Mouse (Mus musculus) hindbrain, embryonic 11.5 days (tissue): ENCODE data around the gene Shpk. TPM values are rescaled to one million over a fixed set of nuclear protein-coding genes. Genes with fewer than 3 reads are reported as not detected.

Experiments
- ATAC-seq: fragments of 200-750 bp; cut with Nextera tagmentation; 2 replicates; pipeline ENCODE4 v1.8.0; 2017; ENCODE audit warnings: mild to moderate bottlenecking, moderate TSS enrichment, moderate library complexity; ENCODE audit not compliant: low FRiP score
- DNase-seq: peaks from one replicate; pipeline ENCODE4 v3.0.0-alpha.2; 2015; ENCODE audit warnings: low spot score
- H3K27ac ChIP-seq: fragments of 300-500 bp; sonication (generic); 2 replicates; pipeline ENCODE4 v1.5.1; 2014; ENCODE audit warnings: mild to moderate bottlenecking, low read depth, low read length
- H3K27me3 ChIP-seq: fragments of 300-500 bp; sonication (generic); 2 replicates; pipeline ENCODE4 v1.6.1; 2014; ENCODE audit warnings: mild to moderate bottlenecking, low read length, moderate library complexity, mixed read lengths; ENCODE audit not compliant: control insufficient read depth, insufficient read depth
- H3K36me3 ChIP-seq: fragments of 300-500 bp; sonication (generic); 2 replicates; pipeline ENCODE4 v1.6.1; 2014; ENCODE audit warnings: mild to moderate bottlenecking, low read length, moderate library complexity, mixed read lengths; ENCODE audit not compliant: control insufficient read depth, insufficient read depth
- H3K4me1 ChIP-seq: fragments of 300-500 bp; sonication (generic); replicated peaks from 2 replicates; pipeline ENCODE4 v1.6.1; 2014; ENCODE audit warnings: low read length, mixed read lengths; ENCODE audit not compliant: control insufficient read depth, insufficient read depth
- H3K4me2 ChIP-seq: fragments of 300-500 bp; sonication (generic); replicated peaks from 2 replicates; pipeline ENCODE4 v1.6.1; 2014; ENCODE audit warnings: mild to moderate bottlenecking, low read depth, low read length
- H3K4me3 ChIP-seq: fragments of 300-500 bp; sonication (generic); 2 replicates; pipeline ENCODE4 v1.5.1; 2014; ENCODE audit warnings: low read depth, low read length
- H3K9ac ChIP-seq: fragments of 300-500 bp; sonication (generic); 2 replicates; pipeline ENCODE4 v1.6.1; 2014; ENCODE audit warnings: low read depth, low read length
- H3K9me3 ChIP-seq: fragments of 300-500 bp; sonication (generic); 2 replicates; pipeline ENCODE4 v1.6.1; 2016; ENCODE audit warnings: low read length; ENCODE audit not compliant: control insufficient read depth
- WGBS: fragments of 180-500 bp; shearing (Covaris S2); extraction: QIAGEN DNeasy Blood & Tissue Kit; methylation state at CpG from one replicate; pipeline ENCODE4 v1.1.7; 2014; 5-methylcytosine and 5-hydroxymethylcytosine counted together
- polyA plus RNA-seq: library from polyadenylated mRNA; unstranded; fragments of >200 nt; fragmentation: Nextera tagmentation; extraction: Ambion mirVana; gene quantifications from 2 replicates; pipeline ENCODE4 v1.2.1, GENCODE M21; 2014

Shpk gene
- polyA plus RNA-seq, 1 experiment from 2014 or later, result 0.99 TPM

GRCm38 (mm10) chr11:73205194-73205593, 5.9 kb downstream of the Shpk start:
- H3K9me3 ChIP-seq, result no peaks in the 10 kb centered on the region
- no peak overlapping the region for H3K4me2 ChIP-seq
- H3K9ac ChIP-seq, result no peak overlapping the region
- H3K36me3 ChIP-seq, result no peaks in the 10 kb centered on the region
- ATAC-seq (no peak), DNase-seq (no peak)
- H3K27ac ChIP-seq, result no peak overlapping the region
- no peak overlapping the region for H3K4me3 ChIP-seq
- 71% methylated on average over 7 of the region's 7 CpGs for WGBS
- no peaks in the 10 kb centered on the region for H3K4me1 ChIP-seq
- H3K27me3 ChIP-seq, result no peaks in the 10 kb centered on the region

GRCm38 (mm10) chr11:73207621-73208020, 8.4 kb downstream of the Shpk start:
- H3K36me3 ChIP-seq, result no peaks in the 10 kb centered on the region
- no peaks in the 10 kb centered on the region for H3K9me3 ChIP-seq
- 69% methylated on average over 2 of the region's 2 CpGs for WGBS
- ATAC-seq (no peak), DNase-seq (no peak)
- H3K27ac ChIP-seq, result no peak overlapping the region
- H3K27me3 ChIP-seq, result no peaks in the 10 kb centered on the region
- H3K4me1 ChIP-seq, result no peaks in the 10 kb centered on the region
- no peak overlapping the region for H3K9ac ChIP-seq
- H3K4me3 ChIP-seq, result no peak overlapping the region
- H3K4me2 ChIP-seq, result no peak overlapping the region

GRCm38 (mm10) chr11:73213956-73214355, 14.7 kb downstream of the Shpk start:
- H3K4me1 ChIP-seq, result no peaks in the 10 kb centered on the region
- H3K9ac ChIP-seq, result no peak overlapping the region
- H3K27ac ChIP-seq, result no peak overlapping the region
- no peak overlapping the region for H3K4me3 ChIP-seq
- H3K4me2 ChIP-seq, result no peak overlapping the region
- DNase-seq (no peak), ATAC-seq (no peak)
- no peaks in the 10 kb centered on the region for H3K27me3 ChIP-seq
- WGBS, result 73% methylated on average over 3 of the region's 3 CpGs
- no peaks in the 10 kb centered on the region for H3K9me3 ChIP-seq
- no peaks in the 10 kb centered on the region for H3K36me3 ChIP-seq

GRCm38 (mm10) chr11:73219671-73220070, 20.4 kb downstream of the Shpk start:
- Histone ChIP-seq H3K9me3 (no peaks in the 10 kb centered on the region), H3K4me3 (no peak overlapping the region), H3K9ac (no peak overlapping the region), H3K4me1 (no peaks in the 10 kb centered on the region), H3K27ac (no peak overlapping the region), H3K27me3 (no peaks in the 10 kb centered on the region), H3K4me2 (no peak overlapping the region), H3K36me3 (no peaks in the 10 kb centered on the region)
- 71% methylated on average over 2 of the region's 2 CpGs for WGBS
- ATAC-seq, result no peak
- DNase-seq, result no peak

GRCm38 (mm10) chr11:73220651-73221050, 21.4 kb downstream of the Shpk start:
- 83% methylated on average over 1 of the region's 1 CpGs for WGBS
- no peak for ATAC-seq

GRCm38 (mm10) chr11:73222846-73223245, 23.6 kb downstream of the Shpk start:
- 49% methylated on average over 5 of the region's 5 CpGs for WGBS
- no peaks in the 10 kb centered on the region for H3K27me3 ChIP-seq
- no peak overlapping the region for H3K4me3 ChIP-seq
- H3K4me2 ChIP-seq, result no peak overlapping the region
- H3K9ac ChIP-seq, result no peak overlapping the region
- H3K27ac ChIP-seq, result no peak overlapping the region
- H3K4me1 ChIP-seq, result no peaks in the 10 kb centered on the region
- H3K9me3 ChIP-seq, result no peaks in the 10 kb centered on the region
- no peak for DNase-seq
- ATAC-seq, result no peak
- no peaks in the 10 kb centered on the region for H3K36me3 ChIP-seq

More at GRCm38 (mm10) chr11:73220651-73221050, 21.4 kb downstream of the Shpk start:
- no peak overlapping the region for H3K27ac ChIP-seq
- no peaks in the 10 kb centered on the region for H3K36me3 ChIP-seq
- H3K4me2 ChIP-seq, result no peak overlapping the region
- no peak overlapping the region for H3K4me3 ChIP-seq
- H3K9me3 ChIP-seq, result no peaks in the 10 kb centered on the region
- DNase-seq, result no peak
- no peak overlapping the region for H3K9ac ChIP-seq
- H3K27me3 ChIP-seq, result no peaks in the 10 kb centered on the region
- H3K4me1 ChIP-seq, result no peaks in the 10 kb centered on the region

- ATAC-seq, result no peak
Measured at GRCm38 (mm10) chr11:73223966-73224365, 24.7 kb downstream of the Shpk start.

GRCm38 (mm10) chr11:73225856-73226255, 26.6 kb downstream of the Shpk start:
- 83% methylated on average over 6 of the region's 6 CpGs for WGBS
- Histone ChIP-seq H3K27me3 (no peaks in the 10 kb centered on the region), H3K4me1 (no peaks in the 10 kb centered on the region), H3K4me3 (no peak overlapping the region), H3K9ac (no peak overlapping the region), H3K4me2 (no peak overlapping the region), H3K27ac (no peak overlapping the region), H3K9me3 (no peaks in the 10 kb centered on the region), H3K36me3 (no peaks in the 10 kb centered on the region)
- DNase-seq, result no peak
- ATAC-seq, result no peak

More at GRCm38 (mm10) chr11:73223966-73224365, 24.7 kb downstream of the Shpk start:
- Histone ChIP-seq H3K27me3 (no peaks in the 10 kb centered on the region), H3K4me1 (no peaks in the 10 kb centered on the region), H3K9ac (no peak overlapping the region), H3K27ac (no peak overlapping the region), H3K9me3 (no peaks in the 10 kb centered on the region), H3K36me3 (no peaks in the 10 kb centered on the region), H3K4me3 (no peak overlapping the region), H3K4me2 (no peak overlapping the region)
- DNase-seq, result no peak
- WGBS, result 75% methylated on average over 2 of the region's 2 CpGs

DNA sequence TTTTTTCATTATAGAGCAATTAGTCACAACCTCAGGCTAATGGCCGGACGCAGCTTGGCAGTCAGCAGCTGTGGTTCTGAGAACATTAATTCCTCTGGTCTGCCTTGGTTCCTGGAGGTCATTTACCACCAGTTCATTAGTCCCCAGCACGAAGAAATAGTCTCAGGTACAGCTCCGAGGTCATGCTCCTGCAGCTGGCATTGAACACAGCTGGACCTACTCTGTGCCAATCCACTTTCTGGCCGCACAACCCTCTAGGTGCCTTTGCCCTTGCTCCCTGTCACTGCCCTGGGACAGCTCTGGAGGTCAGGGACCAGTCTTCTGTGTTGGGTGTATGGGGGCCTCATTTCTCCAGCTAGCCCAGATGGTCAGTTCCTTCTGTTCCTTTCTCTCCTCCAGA, 29.6 kb downstream of the Shpk start:
- 81% methylated on average over 5 of the region's 5 CpGs for WGBS
- no peaks in the 10 kb centered on the region for H3K27me3 ChIP-seq
- no peak overlapping the region for H3K4me3 ChIP-seq
- no peaks in the 10 kb centered on the region for H3K4me1 ChIP-seq
- ATAC-seq (no peak), DNase-seq (no peak)
- H3K9me3 ChIP-seq, result no peaks in the 10 kb centered on the region
- H3K9ac ChIP-seq, result no peak overlapping the region
- no peak overlapping the region for H3K4me2 ChIP-seq
- H3K27ac ChIP-seq, result no peak overlapping the region
- no peaks in the 10 kb centered on the region for H3K36me3 ChIP-seq
